Mouse (Mus musculus) limb, embryonic 11.5 days (tissue): ENCODE data around the gene Ermap. TPM values are rescaled to one million over a fixed set of nuclear protein-coding genes. Genes with fewer than 3 reads are reported as not detected.

Experiments
- ATAC-seq: fragments of 200-750 bp; cut with Nextera tagmentation; 2 replicates; pipeline ENCODE4 v1.8.0; 2017; ENCODE audit warnings: low read depth; ENCODE audit not compliant: insufficient number of reproducible peaks, low FRiP score, low TSS enrichment
- DNase-seq: peaks from one replicate; pipeline ENCODE4 v3.0.0-alpha.2; 2015; ENCODE audit warnings: low spot score
- H3K27ac ChIP-seq: fragments of 300-500 bp; sonication (generic); replicated peaks from 2 replicates; pipeline ENCODE4 v1.5.1; 2014; ENCODE audit warnings: low read depth, mild to moderate bottlenecking, low read length
- H3K27me3 ChIP-seq: fragments of 300-500 bp; sonication (generic); 2 replicates; pipeline ENCODE4 v1.6.1; 2014; ENCODE audit warnings: mild to moderate bottlenecking, low read length, mixed read lengths; ENCODE audit not compliant: control insufficient read depth, insufficient read depth
- H3K36me3 ChIP-seq: fragments of 300-500 bp; sonication (generic); 2 replicates; pipeline ENCODE4 v1.6.1; 2014; ENCODE audit warnings: mild to moderate bottlenecking, low read length, moderate library complexity, mixed read lengths; ENCODE audit not compliant: control insufficient read depth, insufficient read depth
- H3K4me1 ChIP-seq: fragments of 300-500 bp; sonication (generic); 2 replicates; pipeline ENCODE4 v1.6.1; 2014; ENCODE audit warnings: low read length, mixed read lengths; ENCODE audit not compliant: control insufficient read depth, insufficient read depth
- H3K4me2 ChIP-seq: fragments of 300-500 bp; sonication (generic); 2 replicates; pipeline ENCODE4 v1.6.1; 2014; ENCODE audit warnings: low read depth, mild to moderate bottlenecking, moderate library complexity; ENCODE audit not compliant: severe bottlenecking
- H3K4me3 ChIP-seq: fragments of 300-500 bp; sonication (generic); 2 replicates; pipeline ENCODE4 v1.5.1; 2014; ENCODE audit warnings: low read depth, low read length
- H3K9ac ChIP-seq: fragments of 300-500 bp; sonication (generic); 2 replicates; pipeline ENCODE4 v1.6.1; 2014; ENCODE audit warnings: mild to moderate bottlenecking, low read length
- H3K9me3 ChIP-seq: fragments of 300-500 bp; sonication (generic); 2 replicates; pipeline ENCODE4 v1.6.1; 2016; ENCODE audit warnings: low read length; ENCODE audit not compliant: control insufficient read depth
- WGBS: fragments of 180-500 bp; shearing (Covaris S2); extraction: QIAGEN DNeasy Blood & Tissue Kit; methylation state at CpG from one replicate; pipeline ENCODE4 v1.1.7; 2014; 5-methylcytosine and 5-hydroxymethylcytosine counted together
- polyA plus RNA-seq: library from polyadenylated mRNA; unstranded; fragments of >200 nt; fragmentation: Nextera tagmentation; extraction: Ambion mirVana; gene quantifications from 2 replicates; pipeline ENCODE4 v1.2.1, GENCODE M21; 2014

The Ermap gene
- polyA plus RNA-seq, 1 experiment from 2014 or later: 8.7 TPM

DNA sequence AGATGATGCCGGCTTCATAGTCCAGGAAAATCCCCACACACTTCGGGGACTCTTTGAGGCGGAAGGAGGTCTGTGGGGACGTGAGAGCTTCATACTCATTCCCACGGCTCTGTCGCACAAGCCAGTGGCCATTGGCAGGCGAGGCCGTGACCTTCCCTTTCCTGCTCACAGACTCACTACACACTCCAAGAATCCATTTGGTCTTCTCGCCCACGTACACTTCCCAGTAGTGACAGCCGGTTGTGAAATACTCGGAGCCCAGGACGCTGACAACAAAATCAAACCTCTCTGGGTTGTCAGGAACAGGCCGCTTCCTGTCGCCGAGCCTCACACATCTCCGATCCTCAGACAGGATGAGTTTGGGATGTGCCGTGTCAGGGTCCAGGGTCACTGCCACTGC lies 11.5 kb downstream of the Ermap start:
- Histone ChIP-seq H3K27me3 (no peaks in the 10 kb centered on the region), H3K4me2 (no peak overlapping the region), H3K4me1 (no peaks in the 10 kb centered on the region), H3K36me3 (no peaks in the 10 kb centered on the region), H3K9me3 (no peaks in the 10 kb centered on the region), H3K27ac (no peak overlapping the region), H3K9ac (no peak overlapping the region), H3K4me3 (no peak overlapping the region)
- 81% methylated on average over 18 of the region's 18 CpGs for WGBS
- DNase-seq: no peak
- no peak for ATAC-seq

- H3K4me3 ChIP-seq: no peak overlapping the region
- WGBS: 72% methylated on average over 5 of the region's 5 CpGs
- ATAC-seq (no peak), DNase-seq (no peak)
- H3K27ac ChIP-seq: no peak overlapping the region
- no peak overlapping the region for H3K9ac ChIP-seq
- 0 out of 2 replicates have a peak, but pooled peaks cover 2% of the 10 kb centered on the region for H3K4me1 ChIP-seq
- H3K36me3 ChIP-seq: no peaks in the 10 kb centered on the region
- H3K4me2 ChIP-seq: no peak overlapping the region
- H3K27me3 ChIP-seq: no peaks in the 10 kb centered on the region
- H3K9me3 ChIP-seq: no peaks in the 10 kb centered on the region
Measured at GRCm38 (mm10) chr4:119177702-119178101, 12.1 kb downstream of the Ermap start.

DNA sequence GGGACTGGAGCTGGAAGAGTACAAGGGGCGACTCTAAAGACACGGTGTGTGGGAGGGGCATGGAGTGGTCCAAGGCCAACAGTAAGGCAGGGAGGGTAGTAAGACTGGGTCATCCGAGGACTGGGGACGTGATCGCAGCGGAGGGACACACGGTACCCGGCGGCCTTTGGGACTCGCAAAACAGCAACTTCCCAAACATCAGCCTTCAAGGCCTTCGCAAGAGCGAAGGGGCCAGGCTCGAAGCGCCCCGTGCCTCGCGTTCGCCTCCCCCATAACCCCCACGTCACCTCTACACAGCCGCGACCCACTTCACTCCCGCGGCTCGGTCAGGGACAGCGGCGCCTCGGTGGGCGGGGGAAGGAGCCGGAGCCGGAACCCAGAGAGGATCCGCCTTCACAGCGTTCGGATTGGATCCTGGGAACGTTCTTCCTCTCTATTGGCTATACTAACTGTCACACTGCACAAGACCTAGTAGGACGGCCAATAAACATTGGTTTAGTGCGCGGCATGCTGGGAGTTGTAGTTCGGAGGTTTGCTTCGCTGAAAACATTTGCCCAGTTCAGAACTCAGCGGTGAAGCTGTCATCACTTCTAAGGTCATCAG lies 15.9 kb downstream of the Ermap start, which contains the start of gene Zfp691:
Gene Zfp691, minus strand, starts transcription at position 345 of the 603 bp plus-strand sequence.
- WGBS: under 1% methylated on average over 40 of the region's 40 CpGs
- Histone ChIP-seq H3K27ac (no peak within 1 kb of the TSS), H3K36me3 (peaks cover 9% of the 10 kb centered on the region; the same call in 1 of the 2 replicates), H3K9ac (peak within 1 kb of the TSS; percentile 82), H3K4me2 (peak within 1 kb of the TSS; percentile 80), H3K4me1 (0 out of 2 replicates have a peak, but pooled peaks cover 2% of the 10 kb centered on the region), H3K27me3 (no peaks in the 10 kb centered on the region), H3K4me3 (peak within 1 kb of the TSS; percentile 78), H3K9me3 (no peaks in the 10 kb centered on the region)
- ATAC-seq (peak; percentile 100), DNase-seq (peak; percentile 93)

- WGBS: 47% methylated on average over 18 of the region's 18 CpGs
- H3K27ac ChIP-seq: no peak overlapping the region
- peak overlapping the region; percentile 78 for H3K4me3 ChIP-seq
- no peaks in the 10 kb centered on the region for H3K9me3 ChIP-seq
- ATAC-seq (no peak), DNase-seq (no peak)
- H3K4me1 ChIP-seq: 0 out of 2 replicates have a peak, but pooled peaks cover 2% of the 10 kb centered on the region
- peaks cover 9% of the 10 kb centered on the region; the same call in 1 of the 2 replicates for H3K36me3 ChIP-seq
- peak overlapping the region; percentile 80 for H3K4me2 ChIP-seq
- H3K9ac ChIP-seq: peak overlapping the region; percentile 82
- no peaks in the 10 kb centered on the region for H3K27me3 ChIP-seq
Measured at GRCm38 (mm10) chr4:119172919-119173650, 16.7 kb downstream of the Ermap start.

- Histone ChIP-seq H3K27me3 (no peaks in the 10 kb centered on the region), H3K9me3 (no peaks in the 10 kb centered on the region), H3K4me2 (no peak overlapping the region), H3K36me3 (peaks cover 9% of the 10 kb centered on the region; the same call in 1 of the 2 replicates), H3K4me3 (no peak overlapping the region), H3K27ac (no peak overlapping the region), H3K9ac (no peak overlapping the region), H3K4me1 (no peaks in the 10 kb centered on the region)
- ATAC-seq: no peak
- DNase-seq: peak; percentile 84
- 7% methylated on average over 4 of the region's 4 CpGs for WGBS
Measured at GRCm38 (mm10) chr4:119167663-119168062, 22.1 kb downstream of the Ermap start.

DNA sequence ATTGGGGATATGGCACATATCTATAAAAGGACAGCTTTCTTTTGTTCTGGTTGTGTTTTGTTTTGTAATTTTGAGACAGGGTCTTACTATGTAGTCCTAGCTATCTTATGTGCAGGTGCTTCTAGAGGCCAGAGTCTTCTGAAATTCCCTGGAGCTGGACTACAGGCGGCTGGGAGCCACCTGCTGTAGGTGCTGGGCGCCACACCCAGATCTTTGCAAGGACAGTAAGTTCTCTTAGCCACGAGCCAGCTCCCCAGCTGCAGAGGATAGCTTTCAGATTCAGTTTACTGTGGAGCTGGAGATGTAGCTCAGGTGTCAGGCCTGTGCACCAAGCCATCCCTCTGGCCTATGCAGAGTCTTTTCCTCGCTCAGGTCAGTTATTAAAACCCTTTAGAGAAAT lies 22.7 kb downstream of the Ermap start:
- no peaks in the 10 kb centered on the region for H3K27me3 ChIP-seq
- WGBS: 77% methylated on average over 4 of the region's 4 CpGs
- no peak overlapping the region for H3K4me2 ChIP-seq
- H3K27ac ChIP-seq: no peak overlapping the region
- H3K9ac ChIP-seq: no peak overlapping the region
- no peak for ATAC-seq
- peaks cover 9% of the 10 kb centered on the region; the same call in 1 of the 2 replicates for H3K36me3 ChIP-seq
- no peaks in the 10 kb centered on the region for H3K4me1 ChIP-seq
- no peak overlapping the region for H3K4me3 ChIP-seq
- no peak for DNase-seq
- H3K9me3 ChIP-seq: no peaks in the 10 kb centered on the region

- Histone ChIP-seq H3K9ac (no peak overlapping the region), H3K4me2 (no peak overlapping the region), H3K9me3 (no peaks in the 10 kb centered on the region), H3K27me3 (no peaks in the 10 kb centered on the region), H3K27ac (no peak overlapping the region), H3K4me3 (no peak overlapping the region), H3K36me3 (peaks cover 9% of the 10 kb centered on the region; the same call in 1 of the 2 replicates), H3K4me1 (no peaks in the 10 kb centered on the region)
- ATAC-seq: no peak
- DNase-seq: no peak
- WGBS: 79% methylated on average over 7 of the region's 7 CpGs
Measured at GRCm38 (mm10) chr4:119165916-119166315, 23.9 kb downstream of the Ermap start.

DNA sequence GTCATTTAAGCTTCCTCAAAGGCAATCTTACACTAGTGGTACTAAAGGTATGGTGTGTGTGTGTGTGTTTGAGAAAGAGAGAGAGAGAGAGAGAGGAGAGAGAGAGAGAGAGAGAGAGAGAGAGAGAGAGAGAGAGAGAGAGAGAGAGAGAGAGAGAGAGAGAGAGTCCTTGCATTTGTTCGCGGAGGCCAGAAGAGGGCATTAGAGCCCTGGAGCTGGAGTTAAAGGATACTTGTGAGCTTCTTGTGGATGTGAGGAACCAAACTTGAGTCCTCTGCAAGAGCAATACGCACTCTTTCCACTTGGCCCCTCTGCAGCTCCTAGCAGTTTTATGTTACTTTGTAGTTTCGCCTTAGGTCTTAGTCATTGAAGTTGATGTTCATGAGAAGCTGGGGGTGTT lies 26.8 kb downstream of the Ermap start:
- no peak overlapping the region for H3K27ac ChIP-seq
- WGBS: 65% methylated on average over 4 of the region's 4 CpGs
- no peaks in the 10 kb centered on the region for H3K9me3 ChIP-seq
- no peaks in the 10 kb centered on the region for H3K4me1 ChIP-seq
- no peak overlapping the region for H3K4me3 ChIP-seq
- H3K27me3 ChIP-seq: no peaks in the 10 kb centered on the region
- ATAC-seq: no peak
- H3K4me2 ChIP-seq: no peak overlapping the region
- DNase-seq: no peak
- no peaks in the 10 kb centered on the region for H3K36me3 ChIP-seq
- no peak overlapping the region for H3K9ac ChIP-seq
